Mouse (Mus musculus) forebrain, embryonic 15.5 days (tissue): ENCODE data around the gene Gpr89. TPM values are rescaled to one million over a fixed set of nuclear protein-coding genes. Genes with fewer than 3 reads are reported as not detected.

Experiments
- polyA plus RNA-seq: library from polyadenylated mRNA; unstranded; fragments of >200 nt; fragmentation: Nextera tagmentation; extraction: Ambion mirVana; gene quantifications from 2 replicates; pipeline ENCODE4 v1.2.1, GENCODE M21; 2015

Gene Gpr89
- polyA plus RNA-seq, 1 experiment from 2014 or later = 36.3 TPM

Other genes starting within 250 kb of the Gpr89 start
- gene Ankrd35, start 235.2 kb downstream of the Gpr89 start, polyA plus RNA-seq = 1.5 and 1.9 TPM in 2 replicates
- 27.4 and 28.9 TPM in 2 replicates for gene Pias3, start 209.0 kb downstream of the Gpr89 start, polyA plus RNA-seq
- gene Nudt17, start 196.8 kb downstream of the Gpr89 start, polyA plus RNA-seq = 6.8 and 6.9 TPM in 2 replicates
- gene Polr3c, start 177.7 kb downstream of the Gpr89 start, polyA plus RNA-seq = 33.5 and 35.7 TPM in 2 replicates
- 59.3 and 66.6 TPM in 2 replicates for gene Rnf115, start 177.7 kb downstream of the Gpr89 start, polyA plus RNA-seq
- gene Pdzk1, start 76.1 kb downstream of the Gpr89 start, polyA plus RNA-seq = 0.11 and 0.15 TPM in 2 replicates
- 0.11 and 0.19 TPM in 2 replicates for gene Cd160, start 76.0 kb downstream of the Gpr89 start, polyA plus RNA-seq
- gene Gja5, start 653 bp downstream of the Gpr89 start, polyA plus RNA-seq = 2.4 and 3.2 TPM in 2 replicates
- gene Gja8, start 20.7 kb upstream of the Gpr89 start, polyA plus RNA-seq = 0.03 TPM in 2 replicates